Mouse (Mus musculus) CD8-positive naive resting alpha-beta T cell, adult 2 months (primary cell): Measurements from ENCODE around the gene P2rx4.

Source experiments
- DNase-seq, 2 experiments: peaks; one replicate each; pipeline ENCODE4 v3.0.0; 2022; ENCODE audit warnings: low read depth in 2 of 2, low spot score in 2 of 2

Gene P2rx4

GRCm38 (mm10) chr5:122755620-122756019 lies 48.3 kb downstream of the P2rx4 start:
- DNase-seq = no peak

GRCm38 (mm10) chr5:122756144-122756543 lies 48.8 kb downstream of the P2rx4 start:
- no peak for DNase-seq

- DNase-seq = no peak
Measured at GRCm38 (mm10) chr5:122756680-122757079, 49.3 kb downstream of the P2rx4 start.

- DNase-seq = no peak
Measured at GRCm38 (mm10) chr5:122763271-122764031, 56.1 kb downstream of the P2rx4 start.

- no peak for DNase-seq
Measured at GRCm38 (mm10) chr5:122764032-122764464, 56.7 kb downstream of the P2rx4 start.

GRCm38 (mm10) chr5:122767283-122767682 lies 59.9 kb downstream of the P2rx4 start:
- DNase-seq = no peak

- DNase-seq = no peak
Measured at GRCm38 (mm10) chr5:122769101-122769568, 61.8 kb downstream of the P2rx4 start.

GRCm38 (mm10) chr5:122770304-122770703 lies 63.0 kb downstream of the P2rx4 start:
- no peak for DNase-seq

GRCm38 (mm10) chr5:122770806-122771261 lies 63.5 kb downstream of the P2rx4 start:
- DNase-seq = no peak

- DNase-seq = no peak
Measured at GRCm38 (mm10) chr5:122771428-122771827, 64.1 kb downstream of the P2rx4 start.

GRCm38 (mm10) chr5:122773756-122774155 lies 66.4 kb downstream of the P2rx4 start:
- no peak for DNase-seq

GRCm38 (mm10) chr5:122774743-122775611 lies 67.6 kb downstream of the P2rx4 start:
- DNase-seq = no peak

GRCm38 (mm10) chr5:122775646-122776286 lies 68.4 kb downstream of the P2rx4 start:
- no peak for DNase-seq

GRCm38 (mm10) chr5:122777322-122777721 lies 70.0 kb downstream of the P2rx4 start:
- no peak for DNase-seq

GRCm38 (mm10) chr5:122778231-122779226 lies 71.2 kb downstream of the P2rx4 start:
- peak; percentile 15 to 20 for DNase-seq
